Mouse (Mus musculus) urinary bladder, postnatal 36 days (tissue): ENCODE data around the gene Sstr3.
A peak's percentile ranks its signal among the peaks of the same experiment; 100 is the strongest.

ENCODE experiments used
- DNase-seq, 2 experiments: peaks; one replicate each; pipeline ENCODE4 v3.0.0; 2022; ENCODE audit warnings: low spot score in 2 of 2, mixed read lengths in 1 of 2

The Sstr3 gene

GRCm38 (mm10) chr15:78544561-78545001 is at the start of gene Sstr3:
Sstr3 (minus strand) TSS chr15:78544685.
- DNase-seq = no peak

GRCm38 (mm10) chr15:78593896-78594425 is 49.5 kb upstream of the Sstr3 start:
- DNase-seq = no peak

DNA sequence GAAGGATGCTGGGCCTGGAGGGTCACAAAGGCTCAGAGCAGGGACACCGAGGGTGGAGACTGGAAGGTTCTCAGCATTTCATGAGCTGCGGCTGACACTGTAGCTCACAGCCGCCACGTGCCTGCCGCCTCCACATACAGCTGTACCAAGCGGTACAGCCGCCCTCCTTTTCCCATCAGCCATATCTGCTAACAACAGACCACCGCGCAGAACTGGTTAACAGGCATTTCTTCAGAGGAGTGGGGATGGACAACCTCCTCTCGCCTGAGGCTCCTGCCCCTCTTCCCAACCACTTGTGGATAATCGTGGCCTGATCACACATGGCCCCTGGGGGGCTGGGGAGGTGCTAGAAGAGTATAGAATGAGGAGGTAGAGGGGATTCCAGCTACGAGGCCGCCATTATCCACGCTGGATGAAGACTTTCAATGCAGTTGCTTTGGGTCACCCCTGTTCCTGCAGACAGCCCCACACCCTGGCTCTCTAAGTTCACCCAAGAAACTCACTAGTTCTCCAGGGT is 48.0 kb upstream of the Sstr3 start:
- no peak for DNase-seq

DNA sequence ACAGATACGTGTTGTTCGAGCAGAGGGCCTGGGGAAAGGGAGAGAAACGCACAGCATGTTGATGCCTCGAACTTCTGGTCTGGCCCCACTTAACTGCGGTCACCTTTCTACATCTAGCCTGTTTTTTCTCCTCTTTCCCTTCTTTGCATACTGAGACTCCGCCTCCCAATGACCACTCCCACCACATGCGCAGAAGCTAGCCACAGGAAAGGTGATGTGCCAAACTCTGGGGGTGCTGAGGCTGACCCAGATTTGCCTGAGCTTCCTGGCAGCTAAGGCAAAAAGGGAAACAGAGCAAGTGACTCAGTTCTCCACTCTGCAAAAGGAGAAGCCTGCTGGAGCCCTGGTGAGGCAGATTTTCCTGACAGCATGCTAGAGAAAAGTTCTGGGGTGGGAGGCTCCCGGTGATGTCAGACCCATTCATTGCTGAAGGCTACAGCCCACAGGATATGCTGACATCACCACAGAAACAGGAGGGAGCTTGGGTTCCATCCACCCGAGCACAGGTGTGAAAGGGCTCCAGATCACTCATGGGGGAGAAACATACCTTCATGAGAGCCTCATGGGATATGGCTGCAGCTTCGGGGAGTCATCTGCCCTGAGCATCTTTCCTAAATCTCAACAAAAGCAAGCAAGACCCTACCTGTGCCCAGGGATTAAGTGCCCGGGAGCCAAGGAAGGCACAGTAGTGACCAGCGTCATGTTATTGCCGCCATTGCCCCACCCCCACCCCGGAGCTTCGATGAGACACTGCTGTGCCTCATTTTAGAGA is 47.4 kb upstream of the Sstr3 start:
- DNase-seq = no peak

DNA sequence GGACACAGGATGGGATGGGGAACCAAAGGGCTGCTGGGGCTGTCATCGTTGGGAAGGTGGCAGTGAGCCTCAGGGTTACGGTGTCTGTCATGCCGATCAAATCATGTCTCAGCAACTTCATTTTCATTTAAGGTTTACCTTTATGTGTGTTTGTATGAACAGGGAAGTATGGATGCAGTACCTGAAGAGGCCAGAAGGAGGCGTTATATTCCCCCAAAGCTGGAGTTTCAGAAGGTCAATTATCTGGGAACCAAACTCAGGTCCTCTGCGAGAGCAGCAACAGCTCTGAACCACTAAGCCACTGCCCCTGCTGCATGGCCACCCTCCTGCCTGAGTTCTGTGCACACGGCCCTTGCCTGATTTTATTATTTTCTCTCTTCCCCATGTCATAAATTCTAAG is 46.3 kb upstream of the Sstr3 start:
- no peak for DNase-seq

- no peak for DNase-seq
These were observed 45.5 kb upstream of the Sstr3 start for GRCm38 (mm10) chr15:78589936-78590335.

DNA sequence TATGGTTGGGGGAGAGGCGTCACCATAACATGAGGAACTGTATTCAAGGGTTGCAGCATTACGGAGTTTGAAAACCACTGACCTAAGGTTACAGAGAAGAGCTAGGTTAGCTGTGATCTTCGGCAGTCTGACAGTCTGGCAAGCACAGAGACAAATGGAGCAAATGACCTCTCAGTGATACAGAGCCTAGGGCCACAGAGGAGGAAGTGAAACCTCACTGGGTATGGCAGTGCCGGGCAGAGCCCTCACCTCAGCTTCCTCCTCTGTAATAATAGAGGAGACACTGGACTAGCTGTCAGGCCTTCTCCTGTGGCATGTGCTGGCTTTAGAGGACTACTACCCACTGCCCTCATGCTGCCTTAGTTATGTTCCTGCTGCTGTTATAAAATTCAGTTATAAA is 44.4 kb upstream of the Sstr3 start:
- DNase-seq = no peak

- no peak for DNase-seq
These were observed 43.6 kb upstream of the Sstr3 start for GRCm38 (mm10) chr15:78588049-78588448.

DNA sequence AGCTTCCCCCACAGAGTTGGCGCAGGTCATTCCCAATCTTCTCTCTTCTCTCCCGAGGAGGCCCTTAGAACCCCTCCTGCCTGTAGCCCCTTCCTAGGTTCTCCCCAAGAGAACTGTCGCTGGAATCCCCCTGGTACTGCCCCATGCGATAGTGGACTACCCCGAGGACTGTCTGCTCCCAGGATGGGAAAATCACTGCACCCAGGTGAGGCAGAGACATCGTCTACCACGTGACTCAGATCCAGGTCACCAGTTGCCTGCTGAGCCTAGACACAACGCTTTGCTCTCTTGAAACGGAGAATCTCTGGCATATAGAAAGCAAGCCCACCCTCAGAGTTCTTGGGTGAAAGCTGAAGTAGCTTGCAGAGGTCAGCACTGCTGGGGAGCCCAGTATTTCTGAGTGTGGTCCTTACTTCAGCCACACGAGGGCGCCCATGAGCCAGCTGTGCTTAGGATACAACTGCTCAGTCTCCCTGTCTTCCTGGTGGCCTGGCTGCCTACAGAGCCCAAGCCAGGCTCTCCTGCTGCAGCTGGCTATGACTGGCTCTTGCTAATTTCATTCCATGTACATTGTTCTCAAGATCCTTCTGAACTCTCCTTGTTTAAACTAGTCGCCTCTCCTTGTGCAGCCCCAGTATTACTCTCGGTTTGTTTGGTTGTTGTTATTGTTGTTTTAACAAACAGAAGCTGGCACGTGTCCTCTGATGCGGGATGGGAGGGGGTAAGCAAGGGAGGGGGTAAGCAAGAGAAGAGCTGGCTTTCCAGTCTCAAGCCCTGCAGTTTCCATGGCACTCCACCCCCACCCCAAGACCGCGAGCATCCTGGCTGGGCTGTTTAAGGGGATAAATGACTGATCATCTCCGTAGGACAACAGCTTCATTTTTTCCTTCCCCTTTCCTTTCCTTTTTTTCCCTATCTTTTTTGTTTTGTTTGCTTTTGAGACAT is 42.8 kb upstream of the Sstr3 start:
- peak; percentile 73 to 80 for DNase-seq

DNA sequence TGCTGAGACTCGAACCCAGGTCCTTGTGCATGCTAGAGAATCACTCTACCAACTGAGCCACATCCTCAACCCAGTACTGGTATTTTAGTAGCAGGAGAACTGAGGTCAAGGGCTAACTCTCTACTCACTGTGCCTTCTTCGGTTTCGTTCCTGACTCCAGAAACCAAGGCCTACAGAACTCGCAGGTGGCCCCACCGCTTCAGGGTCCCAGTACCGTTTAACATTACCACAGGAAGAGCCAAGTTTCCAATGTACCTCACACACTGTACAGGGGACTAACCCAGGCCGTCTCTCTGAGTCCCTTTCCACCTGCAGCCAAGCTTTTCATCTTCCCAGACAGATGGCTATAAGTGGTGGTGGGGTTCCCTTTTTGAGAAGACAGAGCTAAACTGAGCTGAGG is 40.9 kb upstream of the Sstr3 start:
- DNase-seq = no peak

DNA sequence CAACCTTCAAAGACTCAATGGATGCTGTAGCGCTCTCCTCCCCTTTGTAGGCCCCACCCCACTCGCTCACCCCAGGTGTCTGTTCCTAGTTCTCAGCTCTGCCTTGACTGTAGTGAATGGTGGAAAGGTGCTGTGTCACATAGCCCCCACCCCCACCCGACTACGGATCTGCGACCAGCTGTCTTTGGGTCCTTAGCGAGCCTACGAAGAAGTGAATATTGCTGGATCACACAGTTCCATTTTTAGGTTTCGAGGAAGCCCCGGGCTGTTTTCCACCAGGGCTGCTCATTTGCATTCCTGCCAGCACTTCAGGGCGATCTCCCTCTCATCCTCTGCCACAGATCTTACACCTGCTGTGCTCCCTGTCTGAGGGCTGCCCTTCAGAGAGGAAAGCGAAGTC is 38.9 kb upstream of the Sstr3 start:
- no peak for DNase-seq

GRCm38 (mm10) chr15:78576284-78576810 is 31.9 kb upstream of the Sstr3 start:
- no peak for DNase-seq

DNA sequence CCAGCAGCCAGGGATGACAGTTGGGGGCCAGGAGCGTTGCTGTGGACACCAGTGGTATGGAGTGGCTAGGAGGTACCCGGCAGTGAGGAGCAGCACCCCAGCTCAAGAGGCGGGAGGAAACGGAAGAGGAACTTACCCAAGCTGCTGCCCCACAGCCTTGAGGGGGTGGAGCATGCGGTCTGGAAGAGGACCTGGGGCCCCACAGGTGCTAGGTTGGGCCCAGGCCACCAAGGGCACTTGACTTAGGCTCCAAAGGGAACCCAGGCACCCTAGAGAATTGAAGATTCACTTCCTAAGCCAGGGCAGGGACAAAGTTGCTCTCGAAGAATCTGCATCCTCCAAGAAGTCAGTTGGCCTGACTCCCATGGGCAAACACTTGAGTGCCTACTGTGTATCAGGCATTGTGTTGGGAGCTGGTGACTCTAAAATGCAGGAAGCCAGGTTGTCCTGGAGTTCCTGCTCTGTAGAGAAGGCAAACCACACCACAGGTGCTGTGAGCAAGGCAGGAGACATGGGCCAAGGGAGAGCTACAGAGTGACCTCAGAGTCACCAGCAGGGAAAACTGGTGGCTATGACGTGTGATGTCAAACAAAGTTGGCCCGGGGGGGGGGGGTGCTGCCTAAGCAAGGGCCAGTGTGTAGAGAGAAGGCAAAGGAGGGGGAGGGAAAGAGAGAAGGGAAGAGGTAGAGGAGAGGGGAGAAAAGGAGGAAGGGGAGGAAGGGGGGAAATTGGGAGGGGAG is 28.3 kb upstream of the Sstr3 start, which contains the start of gene Rac2:
Rac2 (minus strand) TSS at position 126 of the 740 bp plus-strand sequence.
- DNase-seq = no peak

DNA sequence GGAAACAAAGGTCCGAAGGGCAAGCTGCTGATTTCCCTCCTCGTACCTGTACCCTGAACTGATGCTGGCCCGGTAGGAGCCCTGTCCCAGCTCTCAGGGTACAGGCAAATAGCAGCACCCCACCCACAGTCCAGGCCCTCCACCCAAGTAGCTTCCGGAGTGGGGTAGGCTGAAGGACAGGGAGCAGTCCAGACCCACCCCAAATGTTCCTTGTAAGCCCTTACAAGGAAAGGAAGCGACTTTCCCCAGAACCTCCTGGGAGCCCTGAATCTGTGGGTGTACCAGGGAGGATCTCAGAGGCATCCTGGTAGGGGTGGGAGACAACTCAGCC is 27.8 kb upstream of the Sstr3 start:
- DNase-seq = no peak

GRCm38 (mm10) chr15:78571554-78572269 is 27.2 kb upstream of the Sstr3 start:
- DNase-seq = no peak

DNA sequence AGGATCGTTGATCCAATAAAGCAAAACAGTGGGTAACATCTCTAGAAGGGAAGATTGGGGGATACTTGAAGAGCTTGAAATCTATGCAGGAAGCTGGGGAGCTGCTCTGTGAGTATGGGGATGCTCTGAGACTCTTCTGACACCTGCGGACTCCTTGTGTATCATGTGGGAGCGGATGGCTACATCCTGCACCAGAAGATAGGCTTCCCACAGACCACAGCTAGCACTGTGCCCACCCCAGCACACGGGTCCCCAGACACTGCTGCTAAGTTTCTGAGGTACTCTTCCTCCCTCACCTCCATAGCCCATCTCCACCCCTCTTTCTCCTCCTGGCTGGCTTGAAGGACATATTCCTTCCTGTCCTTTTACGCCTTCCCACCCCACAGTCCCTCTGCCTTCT is 25.7 kb upstream of the Sstr3 start:
- DNase-seq = no peak

GRCm38 (mm10) chr15:78567608-78568120 is 23.2 kb upstream of the Sstr3 start:
- DNase-seq = no peak

GRCm38 (mm10) chr15:78564764-78565435 is 20.4 kb upstream of the Sstr3 start:
- DNase-seq = no peak

DNA sequence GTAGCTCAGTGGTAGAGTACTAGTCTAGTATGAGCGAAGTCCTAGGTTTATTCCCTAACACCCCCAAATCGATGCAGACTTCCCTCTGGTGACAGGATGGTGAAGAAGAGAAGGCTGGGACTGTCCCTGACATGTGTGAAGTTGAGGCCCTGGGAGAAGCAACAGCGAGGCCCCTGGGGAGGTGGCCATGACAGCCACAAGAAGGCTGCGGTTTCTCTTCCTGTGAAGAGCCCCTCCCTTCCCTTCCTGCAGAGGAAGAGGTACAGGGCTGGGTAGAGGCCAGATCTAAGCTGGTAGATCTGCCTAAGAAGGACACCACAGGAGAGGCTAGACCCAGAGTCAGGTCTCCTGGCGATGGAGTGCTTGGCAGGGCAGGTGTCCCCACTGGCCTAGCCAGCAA is 19.5 kb upstream of the Sstr3 start:
- DNase-seq = no peak

DNA sequence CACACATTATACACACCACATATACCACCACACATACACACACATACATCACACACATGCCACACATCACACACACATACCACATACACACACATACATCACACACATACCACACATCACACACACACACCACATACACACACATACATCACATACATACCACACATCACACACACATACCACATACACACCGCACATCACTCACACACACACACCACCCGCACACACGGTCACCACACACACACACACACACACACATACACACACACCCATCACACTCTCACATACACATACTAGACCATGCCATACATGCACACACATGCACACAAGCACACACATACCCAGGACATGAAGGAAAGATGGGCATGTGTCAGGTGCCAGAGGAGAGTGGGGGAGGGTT is 18.9 kb upstream of the Sstr3 start:
- no peak for DNase-seq
